Mouse (Mus musculus) heart, postnatal 0 days (tissue): ENCODE results near the gene Tbx6.

Experiments used
- CTCF ChIP-seq: IDR thresholded peaks from 2 replicates; pipeline ENCODE4 v1.5.1; 2016; ENCODE audit warnings: antibody characterized with exemption, control low read depth, low read depth
- EP300 ChIP-seq: IDR thresholded peaks from 2 replicates; pipeline ENCODE4 v1.6.1; 2016; ENCODE audit warnings: antibody characterized with exemption, low read depth

GRCm38 (mm10) chr7:126758539-126758938 lies 22.7 kb upstream of the Tbx6 start:
- TF ChIP-seq CTCF (no peak), EP300 (no peak)
